ENCODE assay signal across 23 mouse cellular contexts in the genomic region with DNA sequence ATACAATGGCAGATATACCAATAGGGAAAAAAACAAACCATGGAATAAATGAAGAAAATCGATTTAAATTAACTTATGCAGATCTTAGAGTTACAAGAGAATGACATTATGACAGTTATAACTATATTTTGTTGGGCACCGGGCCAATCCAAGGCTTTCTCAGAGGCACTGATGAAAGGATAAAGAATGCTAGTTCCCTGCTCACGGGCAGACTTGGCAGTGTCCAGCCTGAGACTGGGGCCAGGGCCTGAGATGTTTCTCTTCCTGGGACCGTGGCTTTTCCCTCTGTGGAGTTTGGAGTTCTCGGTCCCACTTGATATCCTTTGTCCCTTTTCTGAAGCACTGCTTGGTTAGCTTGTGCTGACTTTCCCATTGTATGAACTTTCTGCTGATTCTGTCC. TPM values are rescaled to one million over a fixed set of nuclear protein-coding genes. Genes with fewer than 3 reads are reported as not detected.
DNase-seq lines count a peak whose midpoint lies in the region; ATAC-seq lines count a peak whose summit lies in the region.
"Had no signal": no experiment of that assay in that cellular context is flagged by ENCODE, and none has a peak within 500 bp of the region (broad histone marks: within the 10 kb centered on the region; RNA-seq: fewer than 3 reads in every experiment).

No protein-coding gene starts in this region.

- H3K4me3 ChIP-seq in heart, embryonic 11.5 days (ENCODE audit: low read depth, low read length), result no peak overlapping the region
- H3K4me3 ChIP-seq: embryonic facial prominence, embryonic 12.5 days; embryonic facial prominence, embryonic 15.5 days; forebrain, embryonic 15.5 days; heart, adult 2 months; heart, embryonic 10.5 days; hindbrain, embryonic 12.5 days; hindbrain, embryonic 15.5 days had no signal

- no peak overlapping the region for H3K9ac ChIP-seq in heart, embryonic 11.5 days (ENCODE audit: low read depth, low read length)
- H3K9ac ChIP-seq: embryonic facial prominence, embryonic 12.5 days; embryonic facial prominence, embryonic 15.5 days; forebrain, embryonic 15.5 days; hindbrain, embryonic 12.5 days; hindbrain, embryonic 15.5 days had no signal

- no peak overlapping the region for H3K4me2 ChIP-seq in heart, embryonic 11.5 days
- H3K4me2 ChIP-seq: embryonic facial prominence, embryonic 12.5 days; embryonic facial prominence, embryonic 15.5 days; forebrain, embryonic 15.5 days; hindbrain, embryonic 12.5 days; hindbrain, embryonic 15.5 days had no signal

- H3K9me3 ChIP-seq in heart, embryonic 11.5 days (replicated peaks; ENCODE audit: control insufficient read depth, low read length), result no peaks in the 10 kb centered on the region
- H3K9me3 ChIP-seq: embryonic facial prominence, embryonic 12.5 days; embryonic facial prominence, embryonic 15.5 days; forebrain, embryonic 15.5 days; heart, embryonic 10.5 days; hindbrain, embryonic 12.5 days; hindbrain, embryonic 15.5 days had no signal

- DNase-seq in adrenal gland, postnatal 14 days, result peak; percentile 5
- DNase-seq in adrenal gland, postnatal 25 days, result no peak
- DNase-seq in kidney, postnatal 10 days, result peak; percentile 7
- no peak for DNase-seq in kidney, adult 18-20 months
- peak; percentile 36 for DNase-seq in 3T3-L1 (ENCODE audit: low read depth, low spot score)
- DNase-seq in MN1 (ENCODE audit: low spot score), result peak; percentile 24
- DNase-seq in frontal cortex, postnatal 10 days (ENCODE audit: low spot score in 2 of 2), result no peak
- DNase-seq: cerebellum, adult 18-20 months; cerebellum, adult 9-10 months; cerebellum, postnatal 25 days; gastrocnemius, postnatal 10 days; gastrocnemius, postnatal 36 days; heart, adult 2 months; kidney, adult 8-10 months had no signal

- ATAC-seq in heart, embryonic 11.5 days (replicated peaks; ENCODE audit: insufficient number of reproducible peaks, low FRiP score, low TSS enrichment), result no peak
- ATAC-seq: CD4-positive, CD25-positive, alpha-beta regulatory T cell, adult 4 months; forebrain, embryonic 15.5 days; intestine, postnatal 0 days had no signal

- no peaks in the 10 kb centered on the region for H3K27me3 ChIP-seq in heart, embryonic 11.5 days (ENCODE audit: control insufficient read depth, insufficient read depth, low read length)
- H3K27me3 ChIP-seq: embryonic facial prominence, embryonic 12.5 days; embryonic facial prominence, embryonic 15.5 days; forebrain, embryonic 15.5 days; hindbrain, embryonic 12.5 days; hindbrain, embryonic 15.5 days had no signal

- 81% methylated on average over 5 of the region's 5 CpGs for WGBS in heart, embryonic 11.5 days (ENCODE audit: insufficient replicate concordance)

- H3K36me3 ChIP-seq in heart, embryonic 11.5 days (ENCODE audit: control insufficient read depth, insufficient read depth, low read length), result peaks cover 6% of the 10 kb centered on the region; the same call in 1 of the 2 replicates

- H3K27ac ChIP-seq in heart, embryonic 11.5 days (ENCODE audit: low read depth, low read length), result no peak overlapping the region
- H3K27ac ChIP-seq: embryonic facial prominence, embryonic 12.5 days; embryonic facial prominence, embryonic 15.5 days; forebrain, embryonic 15.5 days; heart, adult 2 months; heart, embryonic 10.5 days; hindbrain, embryonic 12.5 days; hindbrain, embryonic 15.5 days had no signal

- H3K4me1 ChIP-seq in heart, embryonic 11.5 days (ENCODE audit: control insufficient read depth, insufficient read depth, low read length), result no peaks in the 10 kb centered on the region
- H3K4me1 ChIP-seq: embryonic facial prominence, embryonic 12.5 days; embryonic facial prominence, embryonic 15.5 days; forebrain, embryonic 15.5 days; heart, embryonic 10.5 days; hindbrain, embryonic 12.5 days; hindbrain, embryonic 15.5 days had no signal

RNA-seq across cellular contexts. Expression of a gene that starts 46.7 kb away (rescaled TPM):
- total RNA-seq in adrenal gland, postnatal 14 days (2021), result 18.0 and 19.0 TPM in 2 replicates
- total RNA-seq in adrenal gland, postnatal 25 days (2021), result 14.6 and 22.0 TPM in 2 replicates
- 23.2 and 24.5 TPM in 2 replicates for polyA plus RNA-seq in heart, embryonic 11.5 days (2014; fragmentation: Nextera tagmentation; extraction: Ambion mirVana)

Comparison
In these comparisons a context has a peak if more than half of its experiments do, and no peak if none do; other contexts are left out.
1. DNase-seq: peak in adrenal gland, postnatal 14 days (single experiment), kidney, postnatal 10 days (single experiment), 3T3-L1 (single experiment) and MN1 (single experiment); none in adrenal gland, postnatal 25 days (single experiment), kidney, adult 18-20 months (single experiment) and frontal cortex, postnatal 10 days (0 of 2).